Mouse (Mus musculus) CD4-positive helper T cell, adult 2 months (primary cell): Measurements from ENCODE around the gene Tbkbp1.
A peak's percentile ranks its signal among the peaks of the same experiment; 100 is the strongest.
"Not testable (repeated sequence)": the region's sequence is repeated elsewhere in the genome, so short reads cannot be mapped to it uniquely, and the experiment has no call there.

Source experiments
- DNase-seq: peaks from one replicate; pipeline ENCODE4 v3.0.0-alpha.2; 2012; ENCODE audit warnings: low read depth, missing footprints, low spot score

The Tbkbp1 gene

DNA sequence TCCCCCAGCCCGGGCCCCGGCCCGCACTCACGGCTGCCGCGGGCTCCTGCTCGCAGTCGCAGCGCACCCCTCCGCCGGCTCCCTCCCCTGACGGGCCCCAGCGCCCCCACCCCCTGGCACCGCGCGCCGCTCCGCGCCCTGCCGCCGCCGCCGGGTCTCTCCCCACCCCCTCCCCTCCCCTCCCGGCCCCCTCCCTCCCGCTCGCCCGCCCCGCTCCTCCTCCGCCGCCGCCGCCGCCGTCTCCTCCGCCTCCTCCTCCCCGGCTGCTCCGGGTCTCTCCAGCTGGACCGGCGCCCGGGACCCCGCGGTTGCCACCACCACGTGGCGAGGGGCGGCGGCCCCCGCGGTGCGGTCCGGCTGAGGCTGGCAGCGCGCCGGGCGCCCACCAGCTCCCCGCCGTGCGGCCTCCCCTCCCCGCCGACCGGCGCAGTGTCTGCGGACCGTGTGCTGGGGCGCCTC is at the start of gene Tbkbp1:
Gene Tbkbp1 (minus strand): TSS at position 153 of the 459 bp plus-strand sequence.
- peak; percentile 39 for DNase-seq

DNA sequence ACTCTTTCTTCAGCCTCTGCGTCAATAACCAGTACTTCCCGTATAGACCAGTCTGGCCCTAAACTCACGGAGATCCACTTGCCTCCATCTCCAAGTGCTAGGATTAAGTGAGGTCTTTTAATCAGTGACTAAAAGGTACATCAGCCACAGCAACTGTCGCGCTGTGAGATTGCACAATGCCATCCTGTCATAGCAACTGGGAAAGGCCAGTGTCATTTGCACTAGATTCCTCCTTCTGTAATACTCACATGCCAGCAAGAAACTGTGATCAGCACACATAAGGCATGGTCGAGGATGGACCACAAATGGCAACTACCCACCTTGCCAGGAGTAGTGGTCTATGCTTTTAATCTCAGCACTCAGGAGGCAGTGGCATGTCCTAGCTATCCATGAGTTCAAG is 48.2 kb upstream of the Tbkbp1 start:
- no peak for DNase-seq

DNA sequence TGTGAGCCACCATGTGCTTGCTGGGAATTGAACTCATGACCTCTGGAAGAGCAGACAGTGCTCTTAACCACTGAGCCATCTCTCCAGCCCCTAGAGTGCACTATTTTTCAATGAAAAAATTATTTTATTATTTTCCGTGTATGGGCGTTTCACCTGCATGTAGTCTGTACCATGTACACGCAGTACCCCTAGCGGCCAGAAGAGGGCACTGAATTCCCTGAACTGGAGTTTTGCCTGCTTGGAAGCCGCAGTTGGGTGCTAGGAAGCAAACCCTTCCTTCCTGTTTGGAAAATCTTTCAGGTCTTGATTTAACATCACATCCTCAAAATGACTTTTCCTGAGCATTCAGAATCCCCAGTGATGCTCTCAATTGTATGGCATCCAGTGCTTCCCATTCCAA is 47.3 kb upstream of the Tbkbp1 start:
- DNase-seq: peak; percentile 60

DNA sequence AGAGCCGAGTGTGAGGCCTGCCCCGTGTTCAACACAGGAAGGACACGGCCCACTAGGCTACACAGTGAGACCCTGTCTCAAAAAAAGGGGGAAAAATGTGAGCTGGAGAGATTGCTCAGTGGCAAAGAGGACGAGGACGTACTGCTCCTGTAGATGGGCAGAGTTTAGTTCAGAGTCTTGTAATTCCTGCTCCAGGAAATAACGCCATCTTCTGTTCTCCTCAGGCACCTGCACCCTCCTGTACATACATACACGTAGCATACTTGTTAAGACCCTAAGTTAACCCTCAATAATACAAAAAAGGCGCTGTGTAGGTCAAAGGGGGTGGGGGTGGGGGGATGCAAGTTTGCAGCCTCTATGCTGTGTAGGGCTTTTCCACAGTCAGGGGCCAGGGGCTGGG is 45.7 kb upstream of the Tbkbp1 start:
- DNase-seq: no peak

DNA sequence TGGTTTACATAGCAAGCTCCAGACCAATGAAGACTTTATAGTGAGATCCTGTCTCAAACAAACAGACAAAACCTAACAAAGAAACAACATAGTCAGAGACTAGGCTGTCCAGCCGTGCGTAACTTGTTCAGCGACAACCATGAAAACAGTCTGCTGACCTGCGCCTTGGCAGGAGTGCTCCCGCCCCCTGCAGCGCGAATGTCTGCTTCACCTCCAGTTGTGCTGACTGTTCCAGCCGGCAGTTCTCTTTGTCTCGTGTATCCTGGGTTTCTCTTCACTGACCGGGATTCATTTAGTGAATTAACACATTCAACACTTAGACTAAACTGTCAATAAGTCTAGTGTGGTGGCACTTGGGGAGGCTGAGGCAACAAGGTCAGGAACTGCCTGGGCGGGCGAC is 45.2 kb upstream of the Tbkbp1 start:
- DNase-seq: no peak

- DNase-seq: no peak
Observed at GRCm38 (mm10) chr11:97192621-97192951, 41.3 kb upstream of the Tbkbp1 start.

GRCm38 (mm10) chr11:97191915-97192620 is 40.8 kb upstream of the Tbkbp1 start:
- DNase-seq: no peak

DNA sequence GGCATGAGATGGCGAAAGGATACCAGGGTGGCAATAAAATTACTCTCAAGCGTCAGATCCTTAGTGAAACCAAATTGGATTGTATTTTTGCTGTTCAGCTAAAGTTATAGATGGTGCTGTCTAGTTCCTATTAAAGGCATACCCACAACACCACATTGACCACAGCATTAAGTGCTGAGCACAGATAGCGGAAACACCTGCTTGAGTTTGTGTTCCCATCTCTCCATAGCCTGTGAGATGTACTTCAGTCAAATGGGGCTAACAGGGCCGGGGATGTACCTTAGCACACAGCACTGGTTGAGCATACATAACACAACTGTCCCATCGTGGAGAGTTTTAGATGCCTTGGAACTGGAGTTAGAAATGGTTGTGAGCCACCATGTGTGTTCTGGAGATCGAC is 39.7 kb upstream of the Tbkbp1 start:
- DNase-seq: no peak

GRCm38 (mm10) chr11:97189645-97190044 is 38.4 kb upstream of the Tbkbp1 start:
- not testable (repeated sequence) for DNase-seq

- DNase-seq: peak; percentile 37
Observed at GRCm38 (mm10) chr11:97189231-97189630, 37.9 kb upstream of the Tbkbp1 start.

- no peak for DNase-seq
Observed at GRCm38 (mm10) chr11:97188643-97188955, 37.3 kb upstream of the Tbkbp1 start.

GRCm38 (mm10) chr11:97187764-97188642 is 36.7 kb upstream of the Tbkbp1 start, which contains the start of gene Kpnb1:
Gene Kpnb1, minus strand, starts transcription at chr11:97187881.
- peak; percentile 100 for DNase-seq

DNA sequence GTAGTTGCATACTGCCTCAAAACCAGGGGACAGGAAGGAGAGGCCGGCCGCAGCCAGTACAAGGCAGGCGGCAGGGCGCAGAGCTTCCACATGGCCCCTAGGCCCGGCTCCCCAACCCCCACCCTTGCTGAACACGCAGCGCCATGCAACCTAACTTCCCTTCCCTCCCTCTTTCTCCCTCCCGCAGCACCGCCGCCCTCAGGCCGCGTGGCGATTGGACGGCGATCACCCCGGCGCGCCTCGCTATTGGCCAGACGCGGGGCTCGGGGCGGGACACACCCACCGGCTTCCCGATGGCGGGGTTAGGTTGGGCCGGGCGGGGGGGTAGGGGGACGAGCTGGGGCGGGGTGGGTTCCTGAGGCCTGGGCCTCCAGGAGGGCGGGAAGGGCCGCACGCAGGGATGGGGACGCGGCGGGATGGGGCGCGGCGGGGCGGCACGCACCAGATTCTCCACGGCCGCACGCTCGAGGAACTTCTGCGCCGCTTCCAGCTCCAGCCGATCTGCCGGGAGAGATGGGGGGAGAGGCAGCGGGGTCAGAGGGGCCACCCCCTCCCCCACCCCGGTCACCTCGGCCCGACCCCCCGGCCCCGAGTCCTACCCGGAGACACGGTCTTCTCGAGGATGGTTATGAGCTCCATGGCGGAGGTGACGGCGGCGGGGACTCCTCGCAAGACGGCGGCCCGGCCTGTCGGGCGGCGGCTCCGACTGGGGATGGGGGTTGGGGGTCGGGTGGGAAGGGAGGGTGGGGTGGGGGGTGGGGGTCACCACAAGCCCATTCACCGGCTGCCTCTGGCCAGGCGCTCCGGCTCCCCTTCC is 35.9 kb upstream of the Tbkbp1 start:
- DNase-seq: peak; percentile 96

GRCm38 (mm10) chr11:97185704-97186614 is 34.7 kb upstream of the Tbkbp1 start:
- no peak for DNase-seq

GRCm38 (mm10) chr11:97184875-97185274 is 33.6 kb upstream of the Tbkbp1 start:
- no peak for DNase-seq

DNA sequence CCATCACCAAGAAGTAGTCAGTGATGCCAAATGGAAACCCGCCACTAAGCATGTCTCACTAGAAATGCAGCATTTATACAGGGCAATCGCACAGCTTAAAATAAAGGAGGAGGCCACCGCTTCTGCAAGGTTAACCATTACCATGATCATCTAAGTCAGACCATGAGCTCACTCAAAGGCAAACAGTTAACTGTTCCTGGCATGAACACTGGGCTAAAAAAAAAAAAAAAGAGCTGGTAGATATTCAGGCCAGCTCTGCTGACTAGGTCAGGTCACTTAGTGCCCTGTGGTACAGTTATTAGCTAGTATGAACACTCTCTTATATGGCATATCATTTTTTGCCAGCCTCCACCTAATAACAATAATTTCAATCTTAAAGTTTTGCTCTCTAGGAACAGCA is 31.2 kb upstream of the Tbkbp1 start:
- no peak for DNase-seq

DNA sequence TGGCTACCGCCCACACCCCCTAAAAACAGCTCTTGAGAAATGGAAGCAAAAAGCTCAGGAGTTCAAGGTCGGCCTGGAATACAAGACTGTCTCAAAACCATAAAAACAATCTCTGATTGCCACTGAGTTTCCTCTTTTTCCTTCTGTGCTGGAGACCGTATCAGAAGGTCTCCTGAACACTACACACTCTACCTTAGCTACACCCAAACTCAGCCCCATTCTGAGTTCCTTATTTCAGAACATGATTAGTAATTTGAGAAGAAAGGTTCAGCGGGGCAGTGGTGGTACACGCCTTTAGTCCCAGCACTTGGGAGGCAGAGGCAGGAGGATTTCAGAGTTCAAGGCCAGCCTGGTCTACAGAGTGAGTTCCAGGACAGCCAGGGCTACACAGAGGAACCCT is 29.8 kb upstream of the Tbkbp1 start:
- no peak for DNase-seq

DNA sequence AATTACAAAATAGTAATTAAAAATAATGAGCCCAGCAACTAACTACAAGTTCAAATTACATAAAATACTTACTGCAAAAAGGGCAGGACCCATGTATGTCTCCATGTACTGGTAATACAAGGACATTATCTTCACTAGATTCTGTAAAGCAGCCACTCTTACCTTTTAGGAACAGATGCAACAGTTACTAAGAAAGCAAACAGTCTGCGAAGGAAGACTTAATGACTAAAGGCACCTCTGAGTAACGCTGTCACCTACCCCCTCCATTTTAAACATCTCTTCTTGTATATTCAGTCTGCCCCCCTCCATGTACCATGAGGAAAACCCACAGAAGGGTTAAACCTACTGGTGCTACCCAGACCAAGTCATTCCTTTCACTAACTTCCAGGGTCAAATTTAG is 26.9 kb upstream of the Tbkbp1 start:
- DNase-seq: no peak

- peak; percentile 62 for DNase-seq
Observed at GRCm38 (mm10) chr11:97176851-97177250, 25.6 kb upstream of the Tbkbp1 start.

GRCm38 (mm10) chr11:97175499-97175898 is 24.2 kb upstream of the Tbkbp1 start:
- DNase-seq: no peak

DNA sequence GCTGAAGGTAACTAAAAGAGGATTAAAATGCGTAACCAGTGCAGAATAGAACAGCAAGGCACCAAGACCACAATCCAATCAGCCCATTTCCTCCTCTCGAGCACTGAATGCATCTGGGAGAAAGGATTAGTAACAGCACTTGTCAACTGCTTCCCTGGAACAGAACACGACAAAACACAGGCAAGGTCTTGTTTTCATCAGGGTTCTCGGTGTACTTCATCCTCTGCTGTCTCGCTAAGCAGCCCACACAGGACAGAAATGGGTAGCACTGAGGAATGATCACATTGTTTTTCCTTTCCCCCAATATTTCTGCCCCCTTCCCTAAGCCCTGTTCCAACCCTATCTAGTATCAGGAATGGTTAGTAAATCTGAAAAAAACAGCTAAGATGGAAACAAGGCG is 9.0 kb upstream of the Tbkbp1 start:
- DNase-seq: no peak
